Mouse (Mus musculus): ENCODE results near the gene Cox16. TPM values are rescaled to one million over a fixed set of nuclear protein-coding genes. Genes with fewer than 3 reads are reported as not detected.

Cox16 gene
- 39.3 and 44.5 TPM in 2 replicates for polyA plus RNA-seq (2012; rRNA removed)

GRCm38 (mm10) chr12:81484727-81485191 is at the start of gene Cox16:
TSS of gene Cox16 (minus strand) at chr12:81485127.

GRCm38 (mm10) chr12:81532316-81533028 is 47.5 kb upstream of the Cox16 start, which contains the start of the genes Gm20498 and Synj2bp:
TSS of gene Gm20498 (minus strand) at chr12:81532905.
TSS of gene Synj2bp (minus strand) at chr12:81532911.

GRCm38 (mm10) chr12:81421846-81422245 is 63.1 kb downstream of the Cox16 start, which contains the start of gene Adam4:
TSS of gene Adam4 (minus strand) at chr12:81421946.

GRCm38 (mm10) chr12:81379364-81379763 is 105.6 kb downstream of the Cox16 start, which contains the start of gene Gm4787:
TSS of gene Gm4787 (minus strand) at chr12:81379464.

GRCm38 (mm10) chr12:81332875-81333421 is 152.0 kb downstream of the Cox16 start, which contains the start of gene Slc8a3:
TSS of gene Slc8a3 (minus strand) at chr12:81333180.

Other genes with a start within 250 kb of the Cox16 start
- gene Slc8a3, start 151.9 kb downstream of the Cox16 start, polyA plus RNA-seq (2012; rRNA removed) = 0.02 and 0.03 TPM in 2 replicates
- gene Gm4787, start 105.7 kb downstream of the Cox16 start, polyA plus RNA-seq (2012; rRNA removed) = 0.22 and 0.23 TPM in 2 replicates
- 0.28 and 0.36 TPM in 2 replicates for gene Adam4, start 63.2 kb downstream of the Cox16 start, polyA plus RNA-seq (2012; rRNA removed)
- 5.4 and 7.2 TPM in 2 replicates for gene Gm20498, start 47.8 kb upstream of the Cox16 start, polyA plus RNA-seq (2012; rRNA removed)
- gene Synj2bp, start 47.8 kb upstream of the Cox16 start, polyA plus RNA-seq (2012; rRNA removed) = 8.3 and 10.0 TPM in 2 replicates
- 0.02 and 0.03 TPM in 2 replicates for gene Adam21, start 83.3 kb upstream of the Cox16 start, polyA plus RNA-seq (2012; rRNA removed)
- 30.2 and 32.4 TPM in 2 replicates for gene Med6, start 109.9 kb upstream of the Cox16 start, polyA plus RNA-seq (2012; rRNA removed)
- gene Ttc9, start 146.1 kb upstream of the Cox16 start, polyA plus RNA-seq (2012; rRNA removed) = 0.01 and 0.05 TPM in 2 replicates

Measured in liver, embryonic 14 days (tissue).